Mouse (Mus musculus) bone marrow, adult 2 months (tissue): ENCODE measurements at regions not wholly inside any gene's neighbourhood (a gene's known extent, or its start where the extent isn't known, plus 50 kb on each side); places are given as distances from the start of the nearest gene placed in this dataset.

ENCODE experiments used
- H3K27ac ChIP-seq: fragments of 200-500 bp; 2 replicates; pipeline ENCODE4 v1.5.1; 2012; ENCODE audit warnings: low read depth, mild to moderate bottlenecking, control low read depth, inconsistent platforms, low read length; ENCODE audit not compliant: control insufficient read depth, poor library complexity, insufficient read depth
- H3K4me1 ChIP-seq: fragments of 200-500 bp; 2 replicates; pipeline ENCODE4 v1.6.1; 2011; ENCODE audit warnings: low read length; ENCODE audit not compliant: control insufficient read depth, insufficient read depth
- H3K4me3 ChIP-seq: fragments of 200-500 bp; replicated peaks from 2 replicates; pipeline ENCODE3; 2011; ENCODE audit warnings: mild to moderate bottlenecking, low read depth, low read length, control low read depth; ENCODE audit not compliant: control insufficient read depth
- CTCF ChIP-seq: fragments of 200-500 bp; IDR thresholded peaks from 2 replicates; pipeline ENCODE4 v1.5.1; 2011; ENCODE audit warnings: low read length, control low read depth; ENCODE audit not compliant: control insufficient read depth, insufficient read depth
- POLR2A ChIP-seq: fragments of 200-500 bp; IDR thresholded peaks from 2 replicates; pipeline ENCODE4 v1.6.1; 2011; ENCODE audit warnings: low read depth, mild to moderate bottlenecking, control low read depth, low read length, borderline replicate concordance; ENCODE audit not compliant: control insufficient read depth
- WGBS: fragments of 180-500 bp; shearing (Covaris S2); methylation state at CpG from one replicate; pipeline ENCODE4 v1.1.7; 2018; 5-methylcytosine and 5-hydroxymethylcytosine counted together

DNA sequence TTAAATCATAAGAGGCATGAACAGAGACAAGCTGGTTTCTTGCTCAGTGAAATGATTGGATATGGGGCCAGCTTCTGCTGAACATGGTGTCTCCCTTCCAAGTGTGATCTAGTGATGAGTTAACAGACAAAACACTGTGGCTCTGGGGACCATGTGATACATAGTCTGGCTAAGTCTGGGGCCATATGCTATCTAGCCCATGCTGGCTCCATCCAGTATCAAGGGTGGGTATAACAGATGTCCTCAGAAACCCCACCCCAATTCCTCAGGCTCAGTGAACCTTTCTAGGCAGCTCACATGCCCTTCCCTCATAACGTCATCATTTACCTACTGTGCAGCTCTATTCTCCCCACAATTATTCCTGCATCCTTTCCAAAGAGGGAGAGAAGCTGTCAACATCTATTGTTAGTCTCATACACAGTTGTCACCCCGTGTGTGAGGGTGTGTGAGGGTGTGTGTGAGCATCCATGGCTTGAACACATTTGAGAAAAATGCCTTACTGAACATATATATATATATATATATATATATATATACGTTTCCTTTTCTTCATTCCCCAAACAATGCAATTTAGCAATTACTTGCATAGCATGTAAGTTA is 73.9 kb upstream of the Wscd1 start:
- H3K4me3 ChIP-seq, result no peak overlapping the region
- no peaks in the 10 kb centered on the region for H3K4me1 ChIP-seq
- no peak for TF ChIP-seq CTCF
- TF ChIP-seq POLR2A, result no peak
- WGBS, result 60% methylated on average over 3 of the region's 3 CpGs
- H3K27ac ChIP-seq, result no peak overlapping the region

- no peaks in the 10 kb centered on the region for H3K4me1 ChIP-seq
- no peak overlapping the region for H3K4me3 ChIP-seq
- WGBS, result 25% methylated on average over 3 of the region's 3 CpGs
- TF ChIP-seq CTCF (no peak), POLR2A (no peak)
- H3K27ac ChIP-seq, result no peak overlapping the region
Measured at GRCm38 (mm10) chr11:71697017-71697416, 52.7 kb upstream of the Wscd1 start.

GRCm38 (mm10) chr11:71698836-71699235 is 50.9 kb upstream of the Wscd1 start:
- TF ChIP-seq POLR2A (no peak), CTCF (no peak)
- Histone ChIP-seq H3K27ac (no peak overlapping the region), H3K4me3 (no peak overlapping the region), H3K4me1 (no peaks in the 10 kb centered on the region)
- WGBS, result 90% methylated on average over 4 of the region's 4 CpGs
